Mouse (Mus musculus): ENCODE results near the gene Cdan1. TPM values are rescaled to one million over a fixed set of nuclear protein-coding genes. Genes with fewer than 3 reads are reported as not detected.
A peak's percentile ranks its signal among the peaks of the same experiment; 100 is the strongest.

The Cdan1 gene
- polyA plus RNA-seq, 1 experiment = 16.4 TPM

GRCm38 (mm10) chr2:120748041-120748440 is 101.9 kb downstream of the Cdan1 start:
- no peak for DNase-seq (ENCODE audit: low read depth)

- DNase-seq (ENCODE audit: low read depth) = no peak
Observed at GRCm38 (mm10) chr2:120745496-120745895, 104.4 kb downstream of the Cdan1 start.

GRCm38 (mm10) chr2:120731877-120732530 is 117.9 kb downstream of the Cdan1 start:
- no peak for DNase-seq (ENCODE audit: low read depth)

- DNase-seq (ENCODE audit: low read depth) = no peak
Observed at GRCm38 (mm10) chr2:120731167-120731862, 118.6 kb downstream of the Cdan1 start.

GRCm38 (mm10) chr2:120730639-120731166 is 119.2 kb downstream of the Cdan1 start:
- DNase-seq (ENCODE audit: low read depth) = no peak

GRCm38 (mm10) chr2:120729775-120730585 is 119.9 kb downstream of the Cdan1 start:
- DNase-seq (ENCODE audit: low read depth) = no peak

- DNase-seq (ENCODE audit: low read depth) = no peak
Observed at GRCm38 (mm10) chr2:120724176-120724575, 125.8 kb downstream of the Cdan1 start.

- DNase-seq (ENCODE audit: low read depth) = no peak
Observed at GRCm38 (mm10) chr2:120723621-120724020, 126.3 kb downstream of the Cdan1 start.

GRCm38 (mm10) chr2:120722491-120722890 is 127.4 kb downstream of the Cdan1 start:
- DNase-seq (ENCODE audit: low read depth) = no peak

GRCm38 (mm10) chr2:120721911-120722310 is 128.0 kb downstream of the Cdan1 start:
- no peak for DNase-seq (ENCODE audit: low read depth)

GRCm38 (mm10) chr2:120720821-120721220 is 129.1 kb downstream of the Cdan1 start:
- DNase-seq (ENCODE audit: low read depth) = peak; percentile 84

- DNase-seq (ENCODE audit: low read depth) = no peak
Observed at GRCm38 (mm10) chr2:120718496-120718895, 131.4 kb downstream of the Cdan1 start.

- no peak for DNase-seq (ENCODE audit: low read depth)
Observed at GRCm38 (mm10) chr2:120713441-120713840, 136.5 kb downstream of the Cdan1 start.

- no peak for DNase-seq (ENCODE audit: low read depth)
Observed at GRCm38 (mm10) chr2:120710948-120711347, 139.0 kb downstream of the Cdan1 start.

- DNase-seq (ENCODE audit: low read depth) = no peak
Observed at GRCm38 (mm10) chr2:120710154-120710553, 139.8 kb downstream of the Cdan1 start.

- no peak for DNase-seq (ENCODE audit: low read depth)
Observed at GRCm38 (mm10) chr2:120707041-120707440, 142.9 kb downstream of the Cdan1 start.

- no peak for DNase-seq (ENCODE audit: low read depth)
Observed at GRCm38 (mm10) chr2:120702675-120703074, 147.3 kb downstream of the Cdan1 start.

- DNase-seq (ENCODE audit: low read depth) = no peak
Observed at GRCm38 (mm10) chr2:120700379-120700885, 149.5 kb downstream of the Cdan1 start.

- DNase-seq (ENCODE audit: low read depth) = no peak
Observed at GRCm38 (mm10) chr2:120697767-120698166, 152.2 kb downstream of the Cdan1 start.

GRCm38 (mm10) chr2:120681151-120681550 is 168.8 kb downstream of the Cdan1 start:
- DNase-seq (ENCODE audit: low read depth) = peak; percentile 27

- no peak for DNase-seq (ENCODE audit: low read depth)
Observed at GRCm38 (mm10) chr2:120670253-120670652, 179.7 kb downstream of the Cdan1 start.

GRCm38 (mm10) chr2:120667446-120667845 is 182.5 kb downstream of the Cdan1 start:
- no peak for DNase-seq (ENCODE audit: low read depth)
